Mouse (Mus musculus): Measurements from ENCODE around the gene Ift22. TPM values are rescaled to one million over a fixed set of nuclear protein-coding genes. Genes with fewer than 3 reads are reported as not detected.
A peak's percentile ranks its signal among the peaks of the same experiment; 100 is the strongest.

The Ift22 gene
- polyA plus RNA-seq (2014; fragmentation: Nextera tagmentation; extraction: Ambion mirVana), result 41.4 and 45.5 TPM in 2 replicates

DNA sequence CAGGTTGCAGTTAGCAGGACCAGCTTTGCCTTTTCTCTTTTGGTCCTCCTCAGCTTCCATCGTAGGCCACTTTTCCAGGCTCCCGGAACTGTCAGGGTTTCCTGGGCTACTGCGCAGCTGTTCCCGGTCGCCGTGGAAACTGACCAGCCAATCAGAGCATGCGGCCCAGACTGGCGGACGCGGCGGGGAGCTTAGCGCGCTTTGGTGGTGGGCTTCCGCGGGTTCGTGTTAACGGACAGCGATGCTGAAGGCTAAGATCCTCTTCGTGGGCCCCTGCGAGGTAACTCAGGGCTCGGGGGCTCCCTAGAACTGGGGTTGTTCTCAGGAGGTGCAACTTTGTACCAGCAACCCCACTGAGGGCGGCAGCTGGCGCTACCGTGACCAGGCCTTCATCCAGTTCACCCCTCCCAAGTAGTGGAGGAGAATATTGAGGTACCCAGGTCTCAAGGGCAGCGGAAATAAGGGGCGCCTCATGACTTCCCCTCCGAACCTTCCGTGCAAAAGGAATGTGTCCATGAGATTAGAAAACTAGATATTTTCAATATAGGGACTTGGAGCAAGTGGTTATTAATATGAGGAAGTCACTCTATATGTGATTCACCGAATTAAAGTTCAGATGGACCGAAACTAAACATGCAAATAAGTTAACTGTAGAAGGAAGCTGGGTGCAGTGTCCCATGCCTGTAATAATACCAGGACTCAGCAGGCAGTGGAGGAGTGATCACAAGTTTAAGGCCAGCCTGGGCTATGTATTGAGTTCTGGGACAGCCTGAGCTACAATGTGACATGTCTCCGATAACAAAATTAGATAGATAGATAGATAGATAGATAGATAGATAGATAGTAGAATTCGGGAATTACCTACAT is at the start of gene Ift22:
Gene Ift22, plus strand, starts transcription at position 160 of the 867 bp plus-strand sequence.
- Histone ChIP-seq H3K4me3 (ENCODE audit: low read depth, low read length) (peak within 1 kb of the TSS; percentile 62), H3K4me1 (ENCODE audit: control insufficient read depth, insufficient read depth, low read length) (no peaks in the 10 kb centered on the region; the same call in 1 of the 2 replicates), H3K27ac (ENCODE audit: low read depth, low read length) (no peak within 1 kb of the TSS), H3K9me3 (replicated peaks; ENCODE audit: control insufficient read depth, low read length) (no peaks in the 10 kb centered on the region), H3K4me2 (peak within 1 kb of the TSS; percentile 76), H3K36me3 (ENCODE audit: control insufficient read depth, insufficient read depth, low read length) (peaks cover 5% of the 10 kb centered on the region), H3K27me3 (ENCODE audit: control insufficient read depth, insufficient read depth, low read length) (no peaks in the 10 kb centered on the region), H3K9ac (ENCODE audit: low read depth, low read length) (peak within 1 kb of the TSS; percentile 62)
- peak; percentile 86 for ATAC-seq (replicated peaks; ENCODE audit: insufficient number of reproducible peaks, low FRiP score, low TSS enrichment)
- WGBS (ENCODE audit: insufficient replicate concordance), result 9% methylated on average over 32 of the region's 32 CpGs

GRCm38 (mm10) chr5:136861191-136861940 is 46.6 kb upstream of the Ift22 start:
- Histone ChIP-seq H3K27ac (ENCODE audit: low read depth, low read length) (peak overlapping the region; percentile 4; the same call in 1 of the 2 replicates), H3K4me3 (ENCODE audit: low read depth, low read length) (no peak overlapping the region; the same call in 1 of the 2 replicates), H3K4me2 (peak overlapping the region; percentile 49), H3K36me3 (ENCODE audit: control insufficient read depth, insufficient read depth, low read length) (no peaks in the 10 kb centered on the region), H3K9me3 (replicated peaks; ENCODE audit: control insufficient read depth, low read length) (no peaks in the 10 kb centered on the region), H3K27me3 (ENCODE audit: control insufficient read depth, insufficient read depth, low read length) (no peaks in the 10 kb centered on the region; the same call in 1 of the 2 replicates), H3K9ac (ENCODE audit: low read depth, low read length) (peak overlapping the region; percentile 46; the same call in 1 of the 2 replicates), H3K4me1 (ENCODE audit: control insufficient read depth, insufficient read depth, low read length) (peaks cover 33% of the 10 kb centered on the region)
- WGBS (ENCODE audit: insufficient replicate concordance), result 12% methylated on average over 20 of the region's 20 CpGs
- no peak for ATAC-seq (replicated peaks; ENCODE audit: insufficient number of reproducible peaks, low FRiP score, low TSS enrichment)

GRCm38 (mm10) chr5:136862806-136863205 is 45.1 kb upstream of the Ift22 start:
- ATAC-seq (replicated peaks; ENCODE audit: insufficient number of reproducible peaks, low FRiP score, low TSS enrichment), result no peak
- H3K4me2 ChIP-seq, result no peak overlapping the region
- H3K27me3 ChIP-seq (ENCODE audit: control insufficient read depth, insufficient read depth, low read length), result no peaks in the 10 kb centered on the region; the same call in 1 of the 2 replicates
- H3K27ac ChIP-seq (ENCODE audit: low read depth, low read length), result peak overlapping the region; percentile 88
- no peaks in the 10 kb centered on the region for H3K9me3 ChIP-seq (replicated peaks; ENCODE audit: control insufficient read depth, low read length)
- no peak overlapping the region for H3K9ac ChIP-seq (ENCODE audit: low read depth, low read length)
- H3K36me3 ChIP-seq (ENCODE audit: control insufficient read depth, insufficient read depth, low read length), result no peaks in the 10 kb centered on the region
- H3K4me3 ChIP-seq (ENCODE audit: low read depth, low read length), result no peak overlapping the region
- WGBS (ENCODE audit: insufficient replicate concordance), result 47% methylated on average over 4 of the region's 4 CpGs
- H3K4me1 ChIP-seq (ENCODE audit: control insufficient read depth, insufficient read depth, low read length), result peaks cover 33% of the 10 kb centered on the region

- no peak overlapping the region for H3K9ac ChIP-seq (ENCODE audit: low read depth, low read length)
These were observed 44.7 kb upstream of the Ift22 start for GRCm38 (mm10) chr5:136863276-136863675.

GRCm38 (mm10) chr5:136863961-136864674 is 43.8 kb upstream of the Ift22 start:
- H3K4me2 ChIP-seq, result peak overlapping the region; percentile 52
- peak; percentile 80 for ATAC-seq (replicated peaks; ENCODE audit: insufficient number of reproducible peaks, low FRiP score, low TSS enrichment)
- H3K27me3 ChIP-seq (ENCODE audit: control insufficient read depth, insufficient read depth, low read length), result no peaks in the 10 kb centered on the region; the same call in 1 of the 2 replicates
- peak overlapping the region; percentile 88 for H3K27ac ChIP-seq (ENCODE audit: low read depth, low read length)
- no peaks in the 10 kb centered on the region for H3K36me3 ChIP-seq (ENCODE audit: control insufficient read depth, insufficient read depth, low read length)
- H3K9me3 ChIP-seq (replicated peaks; ENCODE audit: control insufficient read depth, low read length), result no peaks in the 10 kb centered on the region
- WGBS (ENCODE audit: insufficient replicate concordance), result 5% methylated on average over 14 of the region's 14 CpGs
- H3K9ac ChIP-seq (ENCODE audit: low read depth, low read length), result peak overlapping the region; percentile 43; the same call in 1 of the 2 replicates
- H3K4me3 ChIP-seq (ENCODE audit: low read depth, low read length), result no peak overlapping the region
- peaks cover 33% of the 10 kb centered on the region for H3K4me1 ChIP-seq (ENCODE audit: control insufficient read depth, insufficient read depth, low read length)

More at GRCm38 (mm10) chr5:136863276-136863675, 44.7 kb upstream of the Ift22 start:
- Histone ChIP-seq H3K27me3 (ENCODE audit: control insufficient read depth, insufficient read depth, low read length) (no peaks in the 10 kb centered on the region; the same call in 1 of the 2 replicates), H3K36me3 (ENCODE audit: control insufficient read depth, insufficient read depth, low read length) (no peaks in the 10 kb centered on the region), H3K4me3 (ENCODE audit: low read depth, low read length) (no peak overlapping the region), H3K4me2 (peak overlapping the region; percentile 52; the same call in 1 of the 2 replicates), H3K4me1 (ENCODE audit: control insufficient read depth, insufficient read depth, low read length) (peaks cover 33% of the 10 kb centered on the region), H3K9me3 (replicated peaks; ENCODE audit: control insufficient read depth, low read length) (no peaks in the 10 kb centered on the region), H3K27ac (ENCODE audit: low read depth, low read length) (peak overlapping the region; percentile 88)
- 44% methylated on average over 9 of the region's 9 CpGs for WGBS (ENCODE audit: insufficient replicate concordance)
- no peak for ATAC-seq (replicated peaks; ENCODE audit: insufficient number of reproducible peaks, low FRiP score, low TSS enrichment)

DNA sequence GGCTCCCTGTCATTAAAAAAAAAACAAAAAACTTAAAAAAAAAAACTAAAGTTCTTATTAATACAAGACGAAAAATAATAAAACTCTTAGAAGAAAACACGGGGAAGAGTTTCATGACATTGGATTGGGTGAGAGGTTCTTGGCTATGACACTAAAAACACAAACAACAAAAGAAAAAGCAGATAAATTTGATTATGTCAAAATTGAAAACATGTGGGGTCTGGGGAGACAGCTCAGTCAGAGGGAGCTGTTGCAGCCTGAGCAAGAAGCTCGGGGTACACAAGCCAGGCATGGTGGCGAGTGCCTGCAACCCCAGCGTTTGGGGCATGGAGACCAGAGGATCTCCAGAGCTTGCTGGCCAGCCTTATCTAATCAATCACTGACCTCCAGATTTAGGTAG is 40.2 kb upstream of the Ift22 start:
- Histone ChIP-seq H3K9me3 (replicated peaks; ENCODE audit: control insufficient read depth, low read length) (no peaks in the 10 kb centered on the region), H3K4me3 (ENCODE audit: low read depth, low read length) (no peak overlapping the region), H3K4me1 (ENCODE audit: control insufficient read depth, insufficient read depth, low read length) (peaks cover 21% of the 10 kb centered on the region), H3K27ac (ENCODE audit: low read depth, low read length) (no peak overlapping the region), H3K27me3 (ENCODE audit: control insufficient read depth, insufficient read depth, low read length) (no peaks in the 10 kb centered on the region), H3K9ac (ENCODE audit: low read depth, low read length) (no peak overlapping the region), H3K4me2 (no peak overlapping the region), H3K36me3 (ENCODE audit: control insufficient read depth, insufficient read depth, low read length) (no peaks in the 10 kb centered on the region)
- 64% methylated on average over 5 of the region's 5 CpGs for WGBS (ENCODE audit: insufficient replicate concordance)
- ATAC-seq (replicated peaks; ENCODE audit: insufficient number of reproducible peaks, low FRiP score, low TSS enrichment), result no peak

GRCm38 (mm10) chr5:136869451-136870114 is 38.4 kb upstream of the Ift22 start:
- Histone ChIP-seq H3K4me3 (ENCODE audit: low read depth, low read length) (no peak overlapping the region), H3K36me3 (ENCODE audit: control insufficient read depth, insufficient read depth, low read length) (no peaks in the 10 kb centered on the region), H3K27ac (ENCODE audit: low read depth, low read length) (no peak overlapping the region), H3K4me1 (ENCODE audit: control insufficient read depth, insufficient read depth, low read length) (0 out of 2 replicates have a peak, but pooled peaks cover 4% of the 10 kb centered on the region), H3K27me3 (ENCODE audit: control insufficient read depth, insufficient read depth, low read length) (no peaks in the 10 kb centered on the region), H3K4me2 (no peak overlapping the region), H3K9me3 (replicated peaks; ENCODE audit: control insufficient read depth, low read length) (no peaks in the 10 kb centered on the region), H3K9ac (ENCODE audit: low read depth, low read length) (no peak overlapping the region)
- 0 out of 2 replicates have a peak, but pooled peaks have one; percentile 42 for ATAC-seq (replicated peaks; ENCODE audit: insufficient number of reproducible peaks, low FRiP score, low TSS enrichment)
- WGBS (ENCODE audit: insufficient replicate concordance), result 48% methylated on average over 10 of the region's 10 CpGs
